Mouse (Mus musculus): ENCODE data around the gene Sval1.

The Sval1 gene

GRCm38 (mm10) chr6:41951330-41951729, at the start of gene Sval1:
Gene Sval1 (plus strand): TSS chr6:41951630.
- no peak for DNase-seq

- no peak for DNase-seq
These were observed 39.8 kb upstream of the Sval1 start for GRCm38 (mm10) chr6:41911625-41912024.

DNA sequence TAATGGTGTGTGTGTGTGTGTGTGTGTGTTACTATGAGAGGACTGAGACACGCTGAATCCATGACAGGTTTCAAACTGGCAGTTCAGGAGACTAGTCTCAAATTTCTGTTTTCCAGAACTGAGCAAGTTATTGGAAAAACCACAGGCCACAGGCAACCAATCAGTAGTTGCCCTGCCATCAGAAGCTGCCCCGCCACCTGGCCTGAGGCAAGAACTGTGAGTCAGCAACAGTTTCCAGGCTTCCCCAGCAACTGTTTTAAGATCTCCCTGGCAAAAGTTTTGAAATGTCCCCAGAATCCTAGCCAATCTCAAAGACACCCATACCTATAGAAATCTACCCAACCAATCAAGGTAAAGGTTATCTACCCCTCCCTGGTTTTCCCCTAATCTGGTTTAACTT, 36.5 kb upstream of the Sval1 start:
- no peak for DNase-seq

DNA sequence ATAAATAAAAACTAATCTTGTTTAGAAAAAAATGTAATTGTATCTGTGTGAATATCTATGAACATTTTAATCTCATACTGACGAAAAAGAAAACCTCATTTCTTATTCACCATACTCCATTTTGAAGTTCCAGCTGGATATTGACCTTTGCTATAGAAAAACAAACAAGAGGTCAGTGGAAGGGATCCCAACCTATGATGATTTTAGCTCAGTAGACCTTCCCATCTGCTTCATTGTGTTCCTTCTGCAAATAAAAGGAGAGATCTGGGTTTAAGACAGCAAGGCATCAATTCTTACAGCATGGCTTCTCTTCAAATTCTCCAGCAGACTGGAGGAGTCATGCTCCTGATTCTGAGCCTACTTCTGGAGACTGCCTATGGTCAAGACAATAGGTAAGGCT, 16.4 kb downstream of the Sval1 start, which contains the start of gene Sval3:
Gene Sval3, plus strand, starts transcription at position 301 of the 400 bp plus-strand sequence.
- no peak for DNase-seq

All from cerebellum, adult 11 months (tissue).